Mouse (Mus musculus): ENCODE measurements around the gene 1190005I06Rik. TPM values are rescaled to one million over a fixed set of nuclear protein-coding genes. Genes with fewer than 3 reads are reported as not detected.

The 1190005I06Rik gene
- 4.5 and 5.4 TPM in 2 replicates for polyA plus RNA-seq (2015; fragmentation: Nextera tagmentation; extraction: Ambion mirVana)

DNA sequence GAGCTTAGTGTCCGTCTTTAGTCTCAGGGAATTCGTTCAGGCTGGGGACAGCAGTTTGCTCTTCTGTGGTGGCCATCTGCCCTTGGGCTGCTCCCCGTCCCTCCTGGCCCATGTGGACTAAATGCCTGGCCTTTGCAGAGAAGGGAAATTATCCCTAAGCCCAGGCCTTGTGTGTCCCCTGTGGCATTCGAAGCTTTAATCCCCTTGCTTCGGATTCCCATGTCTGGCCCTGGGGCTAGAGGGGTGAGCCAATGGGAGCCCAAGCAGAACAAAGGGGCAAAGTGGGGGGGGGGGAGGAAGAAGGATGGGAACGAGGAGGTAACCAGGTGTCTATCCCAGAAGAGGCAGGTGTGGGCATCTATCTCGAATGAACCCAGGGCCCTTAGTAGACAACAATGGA, at the start of gene 1190005I06Rik:
1190005I06Rik (minus strand) TSS at position 101 of the 400 bp plus-strand sequence.
- no peaks in the 10 kb centered on the region for H3K36me3 ChIP-seq (ENCODE audit: control insufficient read depth, insufficient read depth, low read length)
- H3K9ac ChIP-seq (ENCODE audit: low read length) = no peak within 1 kb of the TSS
- H3K27ac ChIP-seq (ENCODE audit: low read length) = no peak within 1 kb of the TSS
- H3K4me1 ChIP-seq (replicated peaks; ENCODE audit: control insufficient read depth, insufficient read depth, low read length) = no peaks in the 10 kb centered on the region
- no peak for ATAC-seq (ENCODE audit: low read depth)
- H3K9me3 ChIP-seq (ENCODE audit: control insufficient read depth, low read length) = no peaks in the 10 kb centered on the region
- H3K4me3 ChIP-seq (ENCODE audit: low read length) = no peak within 1 kb of the TSS
- H3K27me3 ChIP-seq (ENCODE audit: control insufficient read depth, insufficient read depth, low read depth, low read length) = no peaks in the 10 kb centered on the region
- H3K4me2 ChIP-seq (ENCODE audit: low read depth, low read length) = no peak within 1 kb of the TSS
- 61% methylated on average over 7 of the region's 7 CpGs for WGBS

DNA sequence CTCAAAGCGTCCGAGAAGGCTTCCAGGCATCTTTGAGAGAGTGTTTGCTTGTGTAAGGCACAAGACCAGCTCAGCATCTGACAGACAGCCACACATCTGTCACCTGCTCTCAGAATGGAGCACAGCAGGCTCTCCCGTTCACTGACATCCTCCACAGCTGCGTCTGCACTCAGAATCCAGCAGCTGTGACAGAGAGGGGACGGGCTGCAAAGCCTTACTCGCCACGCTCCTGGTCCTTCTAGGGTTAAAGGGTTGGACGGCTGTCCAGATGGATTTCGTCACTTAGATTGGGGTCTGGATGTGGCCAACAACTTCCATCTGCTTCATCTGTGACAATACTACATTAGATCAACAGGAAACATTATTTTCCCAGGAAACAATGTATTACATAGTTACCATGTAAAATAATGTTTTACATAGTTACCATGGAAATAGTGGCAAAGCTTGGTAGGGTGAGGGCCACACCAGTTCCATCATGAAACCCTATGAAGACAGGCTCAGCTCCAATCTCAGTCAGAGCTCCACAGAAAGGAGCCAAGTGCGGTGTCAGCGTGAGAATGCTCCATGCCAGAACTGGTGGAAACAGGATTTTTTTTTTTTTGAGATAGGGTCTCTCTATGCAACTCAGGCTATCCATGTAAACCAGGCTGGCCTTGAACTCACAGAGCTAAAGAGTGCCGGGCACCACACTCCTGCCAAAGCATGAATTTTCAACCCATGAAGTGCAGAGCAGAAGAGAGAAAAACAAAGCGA, 49.1 kb upstream of the 1190005I06Rik start:
- H3K4me2 ChIP-seq (ENCODE audit: low read depth, low read length) = no peak overlapping the region
- H3K4me3 ChIP-seq (ENCODE audit: low read length) = no peak overlapping the region
- H3K9me3 ChIP-seq (ENCODE audit: control insufficient read depth, low read length) = no peaks in the 10 kb centered on the region
- peak; percentile 79 for ATAC-seq (ENCODE audit: low read depth)
- H3K4me1 ChIP-seq (replicated peaks; ENCODE audit: control insufficient read depth, insufficient read depth, low read length) = peaks cover 38% of the 10 kb centered on the region
- peak overlapping the region; percentile 84 for H3K27ac ChIP-seq (ENCODE audit: low read length)
- no peaks in the 10 kb centered on the region for H3K27me3 ChIP-seq (ENCODE audit: control insufficient read depth, insufficient read depth, low read depth, low read length)
- WGBS = 29% methylated on average over 13 of the region's 13 CpGs
- no peaks in the 10 kb centered on the region for H3K36me3 ChIP-seq (ENCODE audit: control insufficient read depth, insufficient read depth, low read length)
- no peak overlapping the region for H3K9ac ChIP-seq (ENCODE audit: low read length)

DNA sequence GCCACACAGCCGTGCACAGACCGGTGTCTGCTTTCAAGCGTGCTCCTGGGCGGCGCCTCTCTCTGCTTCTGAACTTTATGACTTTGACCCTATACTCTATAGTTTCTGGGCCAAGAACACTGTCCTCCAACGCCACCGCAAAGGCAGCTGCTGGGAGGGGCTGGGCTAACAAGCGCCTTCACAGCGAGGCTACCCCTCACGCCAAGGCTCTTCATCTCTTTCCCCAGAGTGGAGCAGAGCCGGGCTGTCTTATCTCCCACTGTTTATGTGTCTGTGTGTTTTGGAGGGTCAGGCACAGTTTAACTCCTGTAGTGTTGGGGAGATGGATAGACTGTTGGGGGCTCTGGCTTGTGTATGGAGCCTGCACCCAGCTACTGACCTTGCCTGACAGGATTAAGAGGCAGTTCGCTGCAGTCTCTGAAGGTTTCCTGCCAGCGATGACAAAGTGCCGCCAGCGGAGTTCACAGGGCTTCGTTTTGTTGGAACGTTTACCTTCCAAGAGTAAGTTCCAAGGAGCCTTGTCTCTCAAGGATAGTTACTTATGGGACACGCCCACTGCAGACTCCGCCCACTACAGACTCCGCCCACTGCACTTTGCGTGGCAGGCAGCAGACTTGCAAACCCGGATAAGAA, 46.5 kb upstream of the 1190005I06Rik start:
- 13% methylated on average over 22 of the region's 22 CpGs for WGBS
- Histone ChIP-seq H3K9ac (ENCODE audit: low read length) (peak overlapping the region; percentile 31; the same call in 1 of the 2 replicates), H3K4me1 (replicated peaks; ENCODE audit: control insufficient read depth, insufficient read depth, low read length) (peaks cover 32% of the 10 kb centered on the region), H3K27ac (ENCODE audit: low read length) (peak overlapping the region; percentile 59), H3K36me3 (ENCODE audit: control insufficient read depth, insufficient read depth, low read length) (no peaks in the 10 kb centered on the region), H3K27me3 (ENCODE audit: control insufficient read depth, insufficient read depth, low read depth, low read length) (peaks cover 3% of the 10 kb centered on the region; the same call in 1 of the 2 replicates), H3K4me3 (ENCODE audit: low read length) (no peak overlapping the region), H3K9me3 (ENCODE audit: control insufficient read depth, low read length) (no peaks in the 10 kb centered on the region), H3K4me2 (ENCODE audit: low read depth, low read length) (peak overlapping the region; percentile 40)
- ATAC-seq (ENCODE audit: low read depth) = peak; percentile 85

DNA sequence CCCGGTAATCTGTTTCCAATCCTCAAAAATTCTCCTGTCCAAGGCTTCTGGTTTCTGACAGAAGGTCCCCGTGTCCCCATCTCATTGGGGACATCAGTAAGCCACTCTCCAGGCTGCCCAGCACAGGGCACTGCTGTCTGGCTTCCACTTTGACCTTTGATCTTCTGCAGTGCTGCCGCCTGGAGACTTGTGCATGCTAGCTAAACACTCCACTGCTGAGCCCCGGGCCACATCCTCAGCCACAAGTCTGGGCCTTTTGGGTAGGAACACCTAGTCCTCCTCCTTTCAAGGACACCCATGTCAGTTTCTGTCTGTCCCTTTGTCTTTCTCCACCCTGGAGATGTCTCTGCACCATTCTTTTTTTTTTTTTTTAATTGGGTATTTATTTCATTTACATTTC, 45.5 kb upstream of the 1190005I06Rik start:
- 63% methylated on average over 4 of the region's 4 CpGs for WGBS
- Histone ChIP-seq H3K4me1 (replicated peaks; ENCODE audit: control insufficient read depth, insufficient read depth, low read length) (peaks cover 29% of the 10 kb centered on the region), H3K27ac (ENCODE audit: low read length) (no peak overlapping the region), H3K9ac (ENCODE audit: low read length) (no peak overlapping the region), H3K36me3 (ENCODE audit: control insufficient read depth, insufficient read depth, low read length) (no peaks in the 10 kb centered on the region), H3K27me3 (ENCODE audit: control insufficient read depth, insufficient read depth, low read depth, low read length) (peaks cover 9% of the 10 kb centered on the region; the same call in 1 of the 2 replicates), H3K4me3 (ENCODE audit: low read length) (no peak overlapping the region), H3K4me2 (ENCODE audit: low read depth, low read length) (no peak overlapping the region), H3K9me3 (ENCODE audit: control insufficient read depth, low read length) (no peaks in the 10 kb centered on the region)
- ATAC-seq (ENCODE audit: low read depth) = no peak

DNA sequence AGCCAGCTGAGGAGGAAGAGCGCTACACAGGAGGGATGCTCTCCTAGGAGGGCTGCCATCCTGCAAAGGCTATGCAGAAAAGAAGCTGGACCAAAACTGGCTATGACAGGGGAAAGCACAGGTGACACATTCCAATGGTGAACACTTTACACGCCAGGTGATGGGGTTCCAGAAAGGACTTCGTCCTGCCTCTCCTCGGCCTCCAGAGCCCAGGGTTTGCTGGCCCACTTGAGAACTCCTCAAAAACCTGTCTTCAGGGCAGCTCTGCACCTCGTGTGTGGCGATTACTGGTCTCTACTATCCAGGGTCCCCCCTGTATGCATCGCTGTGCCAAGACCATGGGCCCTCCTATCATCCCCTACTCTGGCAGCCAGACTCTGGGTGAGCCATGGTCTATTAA, 41.1 kb upstream of the 1190005I06Rik start:
- peaks cover 13% of the 10 kb centered on the region for H3K27me3 ChIP-seq (ENCODE audit: control insufficient read depth, insufficient read depth, low read depth, low read length)
- H3K27ac ChIP-seq (ENCODE audit: low read length) = no peak overlapping the region
- H3K4me2 ChIP-seq (ENCODE audit: low read depth, low read length) = no peak overlapping the region
- H3K36me3 ChIP-seq (ENCODE audit: control insufficient read depth, insufficient read depth, low read length) = no peaks in the 10 kb centered on the region
- no peak for ATAC-seq (ENCODE audit: low read depth)
- peaks cover 5% of the 10 kb centered on the region; the same call in 1 of the 2 replicates for H3K4me1 ChIP-seq (replicated peaks; ENCODE audit: control insufficient read depth, insufficient read depth, low read length)
- WGBS = 73% methylated on average over 7 of the region's 7 CpGs
- no peak overlapping the region for H3K9ac ChIP-seq (ENCODE audit: low read length)
- no peak overlapping the region for H3K4me3 ChIP-seq (ENCODE audit: low read length)
- H3K9me3 ChIP-seq (ENCODE audit: control insufficient read depth, low read length) = no peaks in the 10 kb centered on the region

DNA sequence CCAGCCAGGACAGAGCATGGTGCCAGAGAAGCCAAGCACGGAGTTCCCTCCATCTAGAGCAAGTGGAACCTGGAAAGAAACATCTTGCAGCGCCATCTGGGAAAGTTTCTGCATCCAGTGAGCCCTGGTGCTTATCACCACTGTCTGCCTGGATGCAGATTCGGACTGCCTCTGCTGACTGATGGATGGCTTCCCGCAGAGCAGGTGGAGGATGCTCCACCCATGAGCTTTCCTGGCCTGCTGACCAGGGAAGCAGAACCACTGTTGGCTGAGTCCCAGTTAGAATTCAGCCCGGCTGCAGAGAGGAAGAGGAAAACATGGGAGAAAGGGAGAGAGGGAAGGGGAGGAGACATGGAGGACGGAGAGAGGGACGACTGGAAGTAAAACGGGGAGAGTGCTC, 40.4 kb upstream of the 1190005I06Rik start:
- no peak overlapping the region for H3K4me2 ChIP-seq (ENCODE audit: low read depth, low read length)
- peaks cover 13% of the 10 kb centered on the region for H3K27me3 ChIP-seq (ENCODE audit: control insufficient read depth, insufficient read depth, low read depth, low read length)
- H3K27ac ChIP-seq (ENCODE audit: low read length) = no peak overlapping the region
- H3K4me3 ChIP-seq (ENCODE audit: low read length) = no peak overlapping the region
- no peak overlapping the region for H3K9ac ChIP-seq (ENCODE audit: low read length)
- 56% methylated on average over 8 of the region's 8 CpGs for WGBS
- ATAC-seq (ENCODE audit: low read depth) = no peak
- H3K9me3 ChIP-seq (ENCODE audit: control insufficient read depth, low read length) = no peaks in the 10 kb centered on the region
- no peaks in the 10 kb centered on the region for H3K36me3 ChIP-seq (ENCODE audit: control insufficient read depth, insufficient read depth, low read length)
- H3K4me1 ChIP-seq (replicated peaks; ENCODE audit: control insufficient read depth, insufficient read depth, low read length) = peaks cover 5% of the 10 kb centered on the region; the same call in 1 of the 2 replicates

DNA sequence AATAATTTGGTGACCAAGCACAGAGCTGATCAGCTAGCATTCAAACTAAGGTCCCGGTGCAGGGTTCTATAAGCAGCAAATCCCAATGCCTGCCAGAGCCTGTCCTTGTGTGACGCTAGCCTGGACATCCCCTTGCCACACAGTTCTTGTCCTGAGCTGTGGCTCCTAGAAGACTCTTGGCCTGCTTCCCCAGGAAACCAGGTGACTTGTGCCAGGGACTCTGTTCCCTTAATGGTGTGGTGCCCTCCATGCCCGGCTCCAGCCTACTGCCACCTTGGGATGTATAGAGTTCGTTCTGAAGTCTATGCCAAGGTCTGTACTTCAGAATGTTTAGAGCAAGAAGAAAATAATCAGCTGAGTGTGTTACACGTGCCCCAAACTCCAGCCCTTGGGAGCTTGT, 39.1 kb upstream of the 1190005I06Rik start:
- peaks cover 13% of the 10 kb centered on the region for H3K27me3 ChIP-seq (ENCODE audit: control insufficient read depth, insufficient read depth, low read depth, low read length)
- H3K27ac ChIP-seq (ENCODE audit: low read length) = no peak overlapping the region
- peaks cover 5% of the 10 kb centered on the region; the same call in 1 of the 2 replicates for H3K4me1 ChIP-seq (replicated peaks; ENCODE audit: control insufficient read depth, insufficient read depth, low read length)
- 82% methylated on average over 5 of the region's 5 CpGs for WGBS
- ATAC-seq (ENCODE audit: low read depth) = no peak
- H3K9me3 ChIP-seq (ENCODE audit: control insufficient read depth, low read length) = no peaks in the 10 kb centered on the region
- H3K9ac ChIP-seq (ENCODE audit: low read length) = no peak overlapping the region
- H3K36me3 ChIP-seq (ENCODE audit: control insufficient read depth, insufficient read depth, low read length) = no peaks in the 10 kb centered on the region
- H3K4me2 ChIP-seq (ENCODE audit: low read depth, low read length) = no peak overlapping the region
- no peak overlapping the region for H3K4me3 ChIP-seq (ENCODE audit: low read length)

DNA sequence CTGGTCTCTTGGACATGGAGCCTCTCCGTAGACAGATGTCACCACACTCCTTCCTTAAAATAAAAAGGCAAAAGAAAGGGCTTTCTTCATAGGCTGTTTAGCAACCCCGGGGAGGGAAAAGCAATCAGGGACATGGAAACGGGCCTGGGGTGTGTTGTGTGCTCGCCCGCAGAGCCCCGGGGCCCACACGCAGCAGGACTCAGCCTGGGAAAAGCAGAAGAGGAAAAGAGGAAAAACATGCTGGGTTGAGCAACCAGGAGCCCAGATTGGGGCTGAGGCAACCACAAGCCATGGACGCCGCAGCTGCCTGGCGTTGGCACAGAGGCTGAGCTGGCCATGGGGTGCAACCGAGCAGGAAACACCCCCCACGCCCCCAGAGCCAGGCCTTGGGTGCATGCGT, 38.6 kb upstream of the 1190005I06Rik start:
- Histone ChIP-seq H3K27ac (ENCODE audit: low read length) (no peak overlapping the region), H3K9ac (ENCODE audit: low read length) (no peak overlapping the region), H3K4me3 (ENCODE audit: low read length) (no peak overlapping the region), H3K4me2 (ENCODE audit: low read depth, low read length) (no peak overlapping the region), H3K4me1 (replicated peaks; ENCODE audit: control insufficient read depth, insufficient read depth, low read length) (peaks cover 5% of the 10 kb centered on the region; the same call in 1 of the 2 replicates), H3K36me3 (ENCODE audit: control insufficient read depth, insufficient read depth, low read length) (no peaks in the 10 kb centered on the region), H3K27me3 (ENCODE audit: control insufficient read depth, insufficient read depth, low read depth, low read length) (peaks cover 13% of the 10 kb centered on the region), H3K9me3 (ENCODE audit: control insufficient read depth, low read length) (no peaks in the 10 kb centered on the region)
- WGBS = 80% methylated on average over 13 of the region's 13 CpGs
- ATAC-seq (ENCODE audit: low read depth) = peak; percentile 10; the same call in 1 of the 2 replicates

DNA sequence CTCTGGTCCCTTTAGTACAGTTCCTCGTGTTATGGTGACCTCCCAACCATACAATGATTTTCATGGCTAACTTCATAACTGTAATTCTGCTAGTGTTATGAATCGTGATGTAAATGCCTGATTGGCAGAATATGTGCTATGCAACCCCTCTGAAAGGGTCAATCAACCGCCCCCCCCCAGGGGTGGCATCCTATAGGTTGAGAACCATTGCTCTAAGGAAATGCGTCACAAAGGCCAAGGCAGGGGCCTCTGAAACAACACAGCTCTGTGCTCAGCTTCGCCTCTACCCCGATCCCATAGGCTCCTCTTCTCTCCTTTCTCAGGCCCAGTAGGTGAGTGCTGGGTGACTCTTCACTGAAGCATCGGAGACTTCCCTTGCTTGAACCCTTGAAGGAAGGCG, 38.2 kb upstream of the 1190005I06Rik start:
- no peak overlapping the region for H3K4me2 ChIP-seq (ENCODE audit: low read depth, low read length)
- H3K27ac ChIP-seq (ENCODE audit: low read length) = peak overlapping the region; percentile 46; the same call in 1 of the 2 replicates
- no peak for ATAC-seq (ENCODE audit: low read depth)
- H3K4me1 ChIP-seq (replicated peaks; ENCODE audit: control insufficient read depth, insufficient read depth, low read length) = peaks cover 5% of the 10 kb centered on the region; the same call in 1 of the 2 replicates
- peaks cover 13% of the 10 kb centered on the region for H3K27me3 ChIP-seq (ENCODE audit: control insufficient read depth, insufficient read depth, low read depth, low read length)
- 84% methylated on average over 8 of the region's 8 CpGs for WGBS
- H3K9me3 ChIP-seq (ENCODE audit: control insufficient read depth, low read length) = no peaks in the 10 kb centered on the region
- H3K36me3 ChIP-seq (ENCODE audit: control insufficient read depth, insufficient read depth, low read length) = no peaks in the 10 kb centered on the region
- no peak overlapping the region; the same call in 1 of the 2 replicates for H3K9ac ChIP-seq (ENCODE audit: low read length)
- no peak overlapping the region for H3K4me3 ChIP-seq (ENCODE audit: low read length)
